Mouse (Mus musculus) small intestine, adult 2 months (tissue): ENCODE measurements around the gene Orc5.

Experiments used
- CTCF ChIP-seq: fragments of 200-500 bp; IDR thresholded peaks from 2 replicates; pipeline ENCODE4 v1.5.1; 2012; ENCODE audit warnings: low read depth, mild to moderate bottlenecking, control low read depth, inconsistent platforms, low read length, moderate library complexity, mixed read lengths; ENCODE audit not compliant: insufficient replicate concordance, insufficient read length; ENCODE audit errors: extremely low read depth
- POLR2A ChIP-seq: fragments of 200-500 bp; IDR thresholded peaks from 2 replicates; pipeline ENCODE4 v1.6.1; 2012; ENCODE audit warnings: low read depth, mild to moderate bottlenecking, control low read depth, inconsistent platforms, low read length, moderate library complexity

GRCm38 (mm10) chr5:22522612-22523011 lies 27.6 kb downstream of the Orc5 start:
- TF ChIP-seq CTCF (no peak), POLR2A (no peak)
